Mouse (Mus musculus) spleen, adult 2 months (tissue): ENCODE measurements around the gene Atg9b.

Experiments used
- CTCF ChIP-seq: fragments of 200-500 bp; IDR thresholded peaks from 2 replicates; pipeline ENCODE4 v1.5.1; 2011; ENCODE audit warnings: mild to moderate bottlenecking, inconsistent platforms; ENCODE audit not compliant: insufficient read depth, insufficient read length, insufficient replicate concordance; ENCODE audit errors: extremely low read depth
- POLR2A ChIP-seq: fragments of 200-500 bp; IDR thresholded peaks from 2 replicates; pipeline ENCODE4 v1.6.1; 2011; ENCODE audit warnings: low read depth, low read length, inconsistent platforms

- TF ChIP-seq CTCF (no peak), POLR2A (no peak)
Measured at GRCm38 (mm10) chr5:24351701-24352171, 40.2 kb downstream of the Atg9b start.
